Mouse (Mus musculus) c-Kit-positive CD71-positive TER-119-positive erythroid progenitor cells, embryonic 14.5 days (primary cell): ENCODE measurements around the gene Best3.

ENCODE experiments used
- DNase-seq: peaks from one replicate; pipeline ENCODE4 v3.0.0-alpha.2; 2013; ENCODE audit warnings: low spot score

Gene Best3

GRCm38 (mm10) chr10:116986264-116987082, at the start of gene Best3:
TSS of gene Best3 (plus strand) at chr10:116986314.
- DNase-seq, result no peak

- DNase-seq, result peak; percentile 27
Observed at GRCm38 (mm10) chr10:116943025-116943424, 43.1 kb upstream of the Best3 start.

- no peak for DNase-seq
Observed at GRCm38 (mm10) chr10:116944144-116944543, 42.0 kb upstream of the Best3 start.

- no peak for DNase-seq
Observed at GRCm38 (mm10) chr10:116944940-116945339, 41.2 kb upstream of the Best3 start.

GRCm38 (mm10) chr10:116948414-116948813, 37.7 kb upstream of the Best3 start:
- no peak for DNase-seq

- DNase-seq, result no peak
Observed at GRCm38 (mm10) chr10:116949111-116950008, 36.8 kb upstream of the Best3 start.

GRCm38 (mm10) chr10:116950009-116950769, 35.9 kb upstream of the Best3 start, which contains the start of gene Rab3ip:
TSS of gene Rab3ip (minus strand) at chr10:116950769.
- DNase-seq, result peak; percentile 84

GRCm38 (mm10) chr10:116950886-116951285, 35.2 kb upstream of the Best3 start:
- no peak for DNase-seq

- DNase-seq, result no peak
Observed at GRCm38 (mm10) chr10:116955191-116955590, 30.9 kb upstream of the Best3 start.

GRCm38 (mm10) chr10:116956483-116957158, 29.5 kb upstream of the Best3 start:
- no peak for DNase-seq

GRCm38 (mm10) chr10:116957867-116958551, 28.1 kb upstream of the Best3 start:
- DNase-seq, result no peak

- no peak for DNase-seq
Observed at GRCm38 (mm10) chr10:116962152-116962551, 24.0 kb upstream of the Best3 start.

- DNase-seq, result no peak
Observed at GRCm38 (mm10) chr10:116962803-116963202, 23.3 kb upstream of the Best3 start.

GRCm38 (mm10) chr10:116964084-116964483, 22.0 kb upstream of the Best3 start:
- no peak for DNase-seq

GRCm38 (mm10) chr10:116964571-116964970, 21.5 kb upstream of the Best3 start:
- DNase-seq, result no peak

GRCm38 (mm10) chr10:116965297-116965696, 20.8 kb upstream of the Best3 start:
- DNase-seq, result no peak

GRCm38 (mm10) chr10:116966065-116966464, 20.0 kb upstream of the Best3 start:
- no peak for DNase-seq

- DNase-seq, result no peak
Observed at GRCm38 (mm10) chr10:116968741-116969140, 17.4 kb upstream of the Best3 start.

GRCm38 (mm10) chr10:116972509-116972908, 13.6 kb upstream of the Best3 start, which contains the start of gene Gm10271:
TSS of gene Gm10271 (minus strand) at chr10:116972609.
- DNase-seq, result no peak

GRCm38 (mm10) chr10:116977455-116977854, 8.7 kb upstream of the Best3 start:
- DNase-seq, result no peak

GRCm38 (mm10) chr10:116977858-116978257, 8.3 kb upstream of the Best3 start:
- no peak for DNase-seq
